Mouse (Mus musculus) liver, adult 2 months (tissue): ENCODE data around the gene P4hb.

Source experiments
- CTCF ChIP-seq: fragments of 200-500 bp; IDR thresholded peaks from 2 replicates; pipeline ENCODE4 v1.5.1; 2011; ENCODE audit warnings: low read depth, low read length, control low read depth
- POLR2A ChIP-seq: fragments of 200-500 bp; IDR thresholded peaks from 2 replicates; pipeline ENCODE4 v1.6.1; 2011; ENCODE audit warnings: low read length, control low read depth; ENCODE audit not compliant: insufficient read depth; ENCODE audit errors: extremely low read depth

DNA sequence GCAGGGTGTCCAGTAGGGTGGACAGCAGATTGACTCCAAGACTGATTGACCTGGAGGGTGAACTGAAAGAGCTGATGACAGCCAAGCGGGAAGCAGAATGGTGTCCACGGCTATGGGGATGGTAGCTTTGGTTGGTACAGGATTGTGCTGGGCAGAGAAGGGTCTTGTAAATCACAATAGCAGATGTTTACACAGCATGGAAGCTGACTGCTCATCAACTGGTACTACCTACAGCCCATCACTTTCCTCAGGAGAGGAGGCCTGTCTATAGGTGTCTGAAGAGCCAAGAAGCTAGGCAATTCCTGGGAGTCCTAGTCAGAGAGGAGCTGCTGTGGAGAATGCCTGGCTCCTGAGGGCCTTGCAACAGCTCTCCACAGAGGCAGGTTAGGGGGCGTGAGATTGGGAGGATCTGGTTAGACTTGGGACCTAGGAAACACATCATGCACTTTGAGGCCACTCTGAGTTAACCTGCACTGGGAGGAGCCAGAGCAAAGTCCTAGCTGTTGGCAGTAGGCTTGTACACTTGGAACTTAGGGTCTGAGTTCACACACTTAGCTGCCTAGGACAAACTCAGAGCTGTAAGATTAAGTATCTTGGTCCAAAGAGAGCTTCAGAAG is 3.4 kb upstream of the P4hb start:
- TF ChIP-seq CTCF = no peak
- TF ChIP-seq POLR2A = peak; percentile 59; the same call in 1 of the 2 replicates
